Mouse (Mus musculus) neutrophil, adult 5-6 weeks (primary cell): ENCODE data around the gene Notum. TPM values are rescaled to one million over a fixed set of nuclear protein-coding genes. Genes with fewer than 3 reads are reported as not detected.

Experiments
- total RNA-seq: library from RNA; stranded (forward); fragments of 200-1000 nt; gene quantifications from 2 replicates; pipeline ENCODE4 v1.2.3, GENCODE M21; 2017

The Notum gene
- total RNA-seq, 1 experiment from 2014 or later = not detected

Other genes with a start within 250 kb of the Notum start
- 24.4 and 25.4 TPM in 2 replicates for gene Nploc4, start 223.5 kb downstream of the Notum start, total RNA-seq
- gene Tspan10, start 218.5 kb downstream of the Notum start, total RNA-seq = not detected in 2 replicates
- gene Pde6g, start 207.7 kb downstream of the Notum start, total RNA-seq = not detected in 2 replicates
- 5.9 and 9.5 TPM in 2 replicates for gene Oxld1, start 203.1 kb downstream of the Notum start, total RNA-seq
- gene Ccdc137, start 203.1 kb downstream of the Notum start, total RNA-seq = 35.0 and 48.6 TPM in 2 replicates
- 13.4 and 17.1 TPM in 2 replicates for gene Arl16, start 193.6 kb downstream of the Notum start, total RNA-seq
- gene Mrpl12, start 176.6 kb downstream of the Notum start, total RNA-seq = 20.8 and 24.1 TPM in 2 replicates
- gene Slc25a10, start 169.3 kb downstream of the Notum start, total RNA-seq = 5.0 and 7.9 TPM in 2 replicates
- gene Gcgr, start 130.5 kb downstream of the Notum start, total RNA-seq = 0.23 TPM in 1 of 2 replicates, not detected in the other
- 15.0 and 16.9 TPM in 2 replicates for gene Mcrip1, start 111.4 kb downstream of the Notum start, total RNA-seq
- not detected in 2 replicates for gene Ppp1r27, start 110.0 kb downstream of the Notum start, total RNA-seq
- 122 and 155 TPM in 2 replicates for gene P4hb, start 87.9 kb downstream of the Notum start, total RNA-seq
- gene Arhgdia, start 79.6 kb downstream of the Notum start, total RNA-seq = 166 and 185 TPM in 2 replicates
- gene Alyref, start 62.8 kb downstream of the Notum start, total RNA-seq = 52.7 and 88.0 TPM in 2 replicates
- 15.7 and 22.0 TPM in 2 replicates for gene Anapc11, start 62.8 kb downstream of the Notum start, total RNA-seq
- not detected in 2 replicates for gene Npb, start 52.7 kb downstream of the Notum start, total RNA-seq
- gene Pcyt2, start 43.2 kb downstream of the Notum start, total RNA-seq = 31.7 and 47.8 TPM in 2 replicates
- gene Sirt7, start 35.9 kb downstream of the Notum start, total RNA-seq = 181 and 194 TPM in 2 replicates
- gene Mafg, start 27.6 kb downstream of the Notum start, total RNA-seq = 25.5 and 33.5 TPM in 2 replicates
- 1.6 TPM in 1 of 2 replicates, not detected in the other for gene Pycr1, start 17.4 kb downstream of the Notum start, total RNA-seq
- gene Myadml2, start 13.0 kb downstream of the Notum start, total RNA-seq = not detected in 2 replicates
- gene Aspscr1, start 11.8 kb upstream of the Notum start, total RNA-seq = 59.7 and 74.8 TPM in 2 replicates
- 24.2 and 44.7 TPM in 2 replicates for gene Cenpx, start 52.6 kb upstream of the Notum start, total RNA-seq
- gene Lrrc45, start 52.8 kb upstream of the Notum start, total RNA-seq = 47.1 and 47.6 TPM in 2 replicates
- 0.98 TPM in 1 of 2 replicates, not detected in the other for gene Rac3, start 60.3 kb upstream of the Notum start, total RNA-seq
- gene Dcxr, start 66.1 kb upstream of the Notum start, total RNA-seq = 6.8 and 8.1 TPM in 2 replicates
- 0.81 TPM in 1 of 2 replicates, not detected in the other for gene Cbr2, start 70.9 kb upstream of the Notum start, total RNA-seq
- 26.0 and 37.3 TPM in 2 replicates for gene Hmga1b, start 101.6 kb upstream of the Notum start, total RNA-seq
- gene Rfng, start 123.0 kb upstream of the Notum start, total RNA-seq = 3.8 and 5.9 TPM in 2 replicates
- gene Gps1, start 123.1 kb upstream of the Notum start, total RNA-seq = 59.6 and 60.3 TPM in 2 replicates
- gene Dus1l, start 135.2 kb upstream of the Notum start, total RNA-seq = 30.9 and 32.5 TPM in 2 replicates
- 22.0 and 28.3 TPM in 2 replicates for gene Fasn, start 163.4 kb upstream of the Notum start, total RNA-seq